Mouse (Mus musculus) kidney, adult 11 months (tissue): ENCODE measurements around the gene Aldoc.

Experiments used
- DNase-seq: peaks from one replicate; pipeline ENCODE4 v3.0.0; 2022

Aldoc gene

GRCm38 (mm10) chr11:78363309-78364007 lies 40.7 kb downstream of the Aldoc start:
- no peak for DNase-seq

- peak; percentile 53 for DNase-seq
These were observed 41.3 kb downstream of the Aldoc start for GRCm38 (mm10) chr11:78364103-78364502.

GRCm38 (mm10) chr11:78367456-78368225 lies 44.9 kb downstream of the Aldoc start:
- no peak for DNase-seq

GRCm38 (mm10) chr11:78370389-78370788 lies 47.6 kb downstream of the Aldoc start:
- no peak for DNase-seq

GRCm38 (mm10) chr11:78371711-78372110 lies 48.9 kb downstream of the Aldoc start:
- no peak for DNase-seq

GRCm38 (mm10) chr11:78372166-78372565 lies 49.4 kb downstream of the Aldoc start:
- no peak for DNase-seq

GRCm38 (mm10) chr11:78372610-78373009 lies 49.8 kb downstream of the Aldoc start:
- DNase-seq = peak; percentile 48

GRCm38 (mm10) chr11:78374147-78374546 lies 51.4 kb downstream of the Aldoc start:
- no peak for DNase-seq
